Mouse (Mus musculus) kidney, embryonic 14.5 days (tissue): ENCODE data around the gene Sdad1. TPM values are rescaled to one million over a fixed set of nuclear protein-coding genes. Genes with fewer than 3 reads are reported as not detected.

Source experiments
- ATAC-seq: fragments of 200-750 bp; cut with Nextera tagmentation; 2 replicates; pipeline ENCODE4 v1.8.0; 2017; ENCODE audit warnings: moderate number of reproducible peaks, mild to moderate bottlenecking, moderate TSS enrichment, moderate library complexity; ENCODE audit not compliant: low FRiP score, low TSS enrichment
- H3K27ac ChIP-seq: fragments of 300-500 bp; sonication (generic); 2 replicates; pipeline ENCODE4 v1.5.1; 2014; ENCODE audit warnings: low read depth, mild to moderate bottlenecking, low read length, moderate library complexity, mixed read lengths
- H3K27me3 ChIP-seq: fragments of 300-500 bp; sonication (generic); 2 replicates; pipeline ENCODE4 v1.6.1; 2014; ENCODE audit warnings: mild to moderate bottlenecking, low read length; ENCODE audit not compliant: control insufficient read depth, insufficient read depth
- H3K36me3 ChIP-seq: fragments of 300-500 bp; sonication (generic); 2 replicates; pipeline ENCODE4 v1.6.1; 2014; ENCODE audit warnings: low read length, mixed read lengths; ENCODE audit not compliant: control insufficient read depth, insufficient read depth
- H3K4me1 ChIP-seq: fragments of 300-500 bp; sonication (generic); 2 replicates; pipeline ENCODE4 v1.6.1; 2014; ENCODE audit warnings: low read length, mixed read lengths; ENCODE audit not compliant: control insufficient read depth, insufficient read depth
- H3K4me2 ChIP-seq: fragments of 300-500 bp; sonication (generic); replicated peaks from 2 replicates; pipeline ENCODE4 v1.6.1; 2014; ENCODE audit warnings: low read depth, mild to moderate bottlenecking, low read length
- H3K4me3 ChIP-seq: fragments of 300-500 bp; sonication (generic); 2 replicates; pipeline ENCODE4 v1.5.1; 2014; ENCODE audit warnings: mild to moderate bottlenecking, low read length
- H3K9ac ChIP-seq: fragments of 300-500 bp; sonication (generic); 2 replicates; pipeline ENCODE4 v1.6.1; 2014; ENCODE audit warnings: low read depth, mild to moderate bottlenecking, low read length, moderate library complexity
- H3K9me3 ChIP-seq: fragments of 300-500 bp; sonication (generic); 2 replicates; pipeline ENCODE4 v1.6.1; 2016; ENCODE audit warnings: low read length; ENCODE audit not compliant: control insufficient read depth
- whole genome bisulfite sequencing: fragments of 180-500 bp; shearing (Covaris S2); extraction: QIAGEN DNeasy Blood & Tissue Kit; methylation state at CpG from one replicate; pipeline ENCODE4 v1.1.7; 2014; 5-methylcytosine and 5-hydroxymethylcytosine counted together
- polyA plus RNA-seq: library from polyadenylated mRNA; unstranded; fragments of >200 nt; fragmentation: Nextera tagmentation; extraction: Ambion mirVana; gene quantifications from 2 replicates; pipeline ENCODE4 v1.2.1, GENCODE M21; 2014

Gene Sdad1
- polyA plus RNA-seq, 1 experiment from 2014 or later = 62.6 TPM

GRCm38 (mm10) chr5:92340606-92341005, 30.3 kb upstream of the Sdad1 start:
- H3K27me3 ChIP-seq = no peaks in the 10 kb centered on the region
- H3K9me3 ChIP-seq = no peaks in the 10 kb centered on the region
- WGBS = 71% methylated on average over 4 of the region's 4 CpGs
- H3K4me2 ChIP-seq = no peak overlapping the region
- no peak overlapping the region for H3K4me3 ChIP-seq
- H3K9ac ChIP-seq = no peak overlapping the region
- no peaks in the 10 kb centered on the region for H3K4me1 ChIP-seq
- H3K36me3 ChIP-seq = no peaks in the 10 kb centered on the region
- no peak overlapping the region for H3K27ac ChIP-seq
- ATAC-seq = no peak

DNA sequence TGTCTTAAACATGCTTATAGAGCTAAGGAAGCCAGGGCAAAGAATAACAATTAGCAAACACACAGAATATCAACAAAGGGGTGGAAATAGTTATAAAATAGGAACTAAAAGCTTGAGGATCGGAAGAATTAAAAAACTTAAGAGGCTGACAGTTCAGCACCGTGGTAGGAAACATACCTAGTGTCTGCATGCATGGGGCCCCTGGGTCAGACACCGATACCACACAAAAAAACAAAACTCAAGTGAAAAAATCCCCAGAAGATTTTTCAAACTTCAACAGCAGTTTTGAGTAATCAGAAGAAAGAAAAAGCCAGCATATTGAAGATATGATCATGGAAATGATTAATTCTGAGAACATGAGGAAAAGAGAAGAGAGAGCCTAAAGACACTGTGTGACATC, 26.5 kb upstream of the Sdad1 start:
- ATAC-seq = no peak
- H3K9me3 ChIP-seq = no peaks in the 10 kb centered on the region

GRCm38 (mm10) chr5:92332359-92332840, 22.1 kb upstream of the Sdad1 start:
- Histone ChIP-seq H3K4me3 (no peak overlapping the region), H3K4me1 (no peaks in the 10 kb centered on the region), H3K27me3 (no peaks in the 10 kb centered on the region), H3K9ac (no peak overlapping the region), H3K4me2 (peak overlapping the region; percentile 12; the same call in 1 of the 2 replicates), H3K27ac (peak overlapping the region; percentile 47; the same call in 1 of the 2 replicates), H3K9me3 (no peaks in the 10 kb centered on the region), H3K36me3 (no peaks in the 10 kb centered on the region)
- no peak for ATAC-seq
- WGBS = 63% methylated on average over 9 of the region's 9 CpGs

More for the DNA sequence above, 26.5 kb upstream of the Sdad1 start:
- Histone ChIP-seq H3K4me3 (no peak overlapping the region), H3K4me2 (no peak overlapping the region), H3K36me3 (no peaks in the 10 kb centered on the region), H3K27me3 (no peaks in the 10 kb centered on the region), H3K4me1 (no peaks in the 10 kb centered on the region), H3K27ac (no peak overlapping the region), H3K9ac (no peak overlapping the region)
- WGBS = 75% methylated on average over 3 of the region's 3 CpGs

DNA sequence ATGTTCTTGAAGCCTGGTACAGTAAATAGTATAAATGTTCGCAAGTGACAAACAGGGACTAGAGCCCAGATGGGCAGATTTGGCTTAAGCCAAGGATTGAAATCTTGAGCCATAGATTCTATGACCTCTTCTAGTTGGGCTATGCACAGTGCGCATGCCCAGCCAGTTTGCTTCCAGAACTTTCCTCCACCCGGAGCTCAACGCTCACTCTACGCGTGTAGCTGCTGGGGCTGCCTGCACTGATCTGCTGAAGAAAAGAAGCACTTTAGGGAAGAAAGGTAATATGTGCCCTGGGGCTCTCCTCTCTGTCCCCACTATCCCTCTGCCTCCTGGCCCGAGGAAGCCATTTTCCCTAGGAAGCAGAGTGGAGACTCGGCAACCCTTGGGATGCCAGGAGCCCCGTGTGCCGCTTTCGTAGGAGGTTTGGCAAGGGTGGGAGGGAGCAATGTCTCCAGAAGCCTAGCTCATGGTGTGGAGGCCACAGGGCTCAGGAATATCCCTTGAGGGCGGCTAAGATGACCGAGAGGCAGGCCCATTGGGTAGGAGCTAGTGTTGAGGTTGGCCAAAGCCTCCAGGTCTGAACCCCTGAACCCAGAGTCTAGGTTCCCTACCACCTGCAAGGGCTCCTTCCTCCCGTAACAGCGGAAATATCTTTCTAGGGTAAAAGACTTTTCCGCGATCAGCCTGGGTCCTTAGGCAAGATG, 21.5 kb upstream of the Sdad1 start, which contains the start of gene Art3:
TSS of gene Art3 (plus strand) at position 193 of the 704 bp plus-strand sequence.
- H3K36me3 ChIP-seq = no peaks in the 10 kb centered on the region
- no peak for ATAC-seq
- no peaks in the 10 kb centered on the region for H3K4me1 ChIP-seq
- no peak within 1 kb of the TSS for H3K9ac ChIP-seq
- H3K27me3 ChIP-seq = no peaks in the 10 kb centered on the region
- 91% methylated on average over 17 of the region's 17 CpGs for WGBS
- H3K27ac ChIP-seq = peak within 1 kb of the TSS; percentile 47; the same call in 1 of the 2 replicates
- H3K4me3 ChIP-seq = no peak within 1 kb of the TSS
- H3K9me3 ChIP-seq = no peaks in the 10 kb centered on the region
- H3K4me2 ChIP-seq = peak within 1 kb of the TSS; percentile 12; the same call in 1 of the 2 replicates

GRCm38 (mm10) chr5:92331122-92331521, 20.8 kb upstream of the Sdad1 start:
- Histone ChIP-seq H3K4me2 (no peak overlapping the region), H3K9me3 (no peaks in the 10 kb centered on the region), H3K4me1 (no peaks in the 10 kb centered on the region), H3K4me3 (no peak overlapping the region), H3K27ac (no peak overlapping the region), H3K9ac (no peak overlapping the region), H3K27me3 (no peaks in the 10 kb centered on the region), H3K36me3 (no peaks in the 10 kb centered on the region)
- WGBS = 89% methylated on average over 12 of the region's 12 CpGs
- ATAC-seq = no peak

DNA sequence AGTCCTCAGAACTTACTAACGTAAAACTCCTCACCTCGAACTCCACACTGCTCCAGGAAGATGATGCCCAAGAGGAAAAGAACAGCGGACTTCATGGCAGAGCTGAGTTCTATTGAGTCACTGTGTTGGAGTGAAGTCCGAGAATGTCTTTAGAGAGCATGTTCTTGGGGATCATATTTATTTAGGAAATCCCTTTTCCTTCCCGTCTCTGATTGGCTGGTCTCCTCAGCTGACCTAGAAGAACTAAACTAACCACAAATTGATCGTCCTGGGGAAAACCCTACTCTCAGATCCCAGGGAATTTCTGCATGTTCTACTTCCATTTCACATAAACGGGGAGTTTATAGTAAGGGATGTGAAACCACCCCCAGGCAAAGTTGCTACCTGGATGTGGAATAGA, 17.6 kb upstream of the Sdad1 start, which contains the start of gene Cxcl9:
TSS of gene Cxcl9 (minus strand) at position 151 of the 400 bp plus-strand sequence.
- Histone ChIP-seq H3K9me3 (no peaks in the 10 kb centered on the region), H3K27me3 (no peaks in the 10 kb centered on the region), H3K27ac (no peak within 1 kb of the TSS), H3K4me1 (no peaks in the 10 kb centered on the region), H3K9ac (no peak within 1 kb of the TSS), H3K4me3 (no peak within 1 kb of the TSS), H3K4me2 (no peak within 1 kb of the TSS), H3K36me3 (no peaks in the 10 kb centered on the region)
- ATAC-seq = no peak
- WGBS = 78% methylated on average over 7 of the region's 7 CpGs

GRCm38 (mm10) chr5:92327367-92327766, 17.1 kb upstream of the Sdad1 start:
- WGBS = 76% methylated on average over 6 of the region's 6 CpGs
- Histone ChIP-seq H3K9ac (no peak overlapping the region), H3K4me1 (no peaks in the 10 kb centered on the region), H3K27ac (no peak overlapping the region), H3K27me3 (no peaks in the 10 kb centered on the region), H3K9me3 (no peaks in the 10 kb centered on the region), H3K4me3 (no peak overlapping the region), H3K4me2 (no peak overlapping the region), H3K36me3 (no peaks in the 10 kb centered on the region)
- ATAC-seq = no peak

DNA sequence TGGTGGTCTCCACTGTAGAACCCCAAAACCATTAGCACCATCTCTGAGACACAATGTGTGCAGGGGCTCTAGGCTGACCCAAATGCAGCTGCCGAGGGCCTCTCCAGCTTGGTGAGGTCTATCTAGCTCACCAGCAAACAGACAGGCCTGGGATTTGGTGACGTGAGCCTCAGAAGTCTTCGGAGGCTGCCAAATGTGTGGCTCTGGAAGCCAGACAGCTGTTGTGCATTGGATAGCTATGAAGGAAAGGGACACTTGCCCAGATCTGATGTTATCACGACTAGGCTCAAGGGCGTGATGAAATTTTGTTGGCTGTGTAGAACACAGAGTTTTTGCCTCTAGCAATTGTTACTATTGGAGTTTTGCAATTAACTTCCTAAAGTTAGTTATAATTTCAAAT, 13.0 kb upstream of the Sdad1 start:
- no peak for ATAC-seq

GRCm38 (mm10) chr5:92322612-92323011, 12.3 kb upstream of the Sdad1 start:
- no peaks in the 10 kb centered on the region for H3K36me3 ChIP-seq
- no peaks in the 10 kb centered on the region; the same call in 1 of the 2 replicates for H3K4me1 ChIP-seq
- H3K27me3 ChIP-seq = no peaks in the 10 kb centered on the region
- no peak overlapping the region for H3K4me2 ChIP-seq
- no peak overlapping the region for H3K9ac ChIP-seq
- 79% methylated on average over 4 of the region's 4 CpGs for WGBS
- H3K27ac ChIP-seq = no peak overlapping the region
- no peak overlapping the region for H3K4me3 ChIP-seq
- no peak for ATAC-seq
- no peaks in the 10 kb centered on the region for H3K9me3 ChIP-seq

More for the DNA sequence above, 13.0 kb upstream of the Sdad1 start:
- WGBS = 63% methylated on average over 5 of the region's 5 CpGs
- Histone ChIP-seq H3K4me2 (no peak overlapping the region), H3K27me3 (no peaks in the 10 kb centered on the region), H3K36me3 (no peaks in the 10 kb centered on the region), H3K9ac (no peak overlapping the region), H3K4me1 (no peaks in the 10 kb centered on the region; the same call in 1 of the 2 replicates), H3K27ac (no peak overlapping the region), H3K4me3 (no peak overlapping the region), H3K9me3 (no peaks in the 10 kb centered on the region)
